Mouse (Mus musculus) midbrain, embryonic 14.5 days (tissue): Measurements from ENCODE around the gene Ltn1. TPM values are rescaled to one million over a fixed set of nuclear protein-coding genes. Genes with fewer than 3 reads are reported as not detected.

Experiments
- ATAC-seq: fragments of 200-750 bp; cut with Nextera tagmentation; 2 replicates; pipeline ENCODE4 v1.8.0; 2017; ENCODE audit warnings: moderate number of reproducible peaks, moderate library complexity; ENCODE audit not compliant: low FRiP score, low TSS enrichment
- DNase-seq: peaks from one replicate; pipeline ENCODE4 v3.0.0-alpha.2; 2015
- H3K27ac ChIP-seq: fragments of 300-500 bp; sonication (generic); replicated peaks from 2 replicates; pipeline ENCODE4 v1.5.1; 2014; ENCODE audit warnings: mild to moderate bottlenecking, low read depth, low read length, moderate library complexity
- H3K27me3 ChIP-seq: fragments of 300-500 bp; sonication (generic); 2 replicates; pipeline ENCODE4 v1.6.1; 2014; ENCODE audit warnings: low read length, control low read depth, mixed read lengths; ENCODE audit not compliant: control insufficient read depth, insufficient read depth
- H3K36me3 ChIP-seq: fragments of 300-500 bp; sonication (generic); 2 replicates; pipeline ENCODE4 v1.6.1; 2014; ENCODE audit warnings: low read length, control low read depth; ENCODE audit not compliant: control insufficient read depth, insufficient read depth
- H3K4me1 ChIP-seq: fragments of 300-500 bp; sonication (generic); 2 replicates; pipeline ENCODE4 v1.6.1; 2014; ENCODE audit warnings: mild to moderate bottlenecking, antibody characterized with exemption, low read length, control low read depth; ENCODE audit not compliant: control insufficient read depth, insufficient read depth
- H3K4me2 ChIP-seq: fragments of 300-500 bp; sonication (generic); 2 replicates; pipeline ENCODE4 v1.6.1; 2014; ENCODE audit warnings: mild to moderate bottlenecking, low read length, moderate library complexity
- H3K4me3 ChIP-seq: fragments of 300-500 bp; sonication (generic); replicated peaks from 2 replicates; pipeline ENCODE4 v1.5.1; 2014; ENCODE audit warnings: low read depth, low read length
- H3K9ac ChIP-seq: fragments of 300-500 bp; sonication (generic); replicated peaks from 2 replicates; pipeline ENCODE4 v1.6.1; 2014; ENCODE audit warnings: mild to moderate bottlenecking, low read length, moderate library complexity
- H3K9me3 ChIP-seq: fragments of 300-500 bp; sonication (generic); 2 replicates; pipeline ENCODE4 v1.6.1; 2016; ENCODE audit warnings: low read length, control low read depth, mixed read lengths; ENCODE audit not compliant: control insufficient read depth
- WGBS: fragments of 180-500 bp; shearing (Covaris S2); extraction: QIAGEN DNeasy Blood & Tissue Kit; methylation state at CpG from one replicate; pipeline ENCODE4 v1.1.7; 2014; 5-methylcytosine and 5-hydroxymethylcytosine counted together
- polyA plus RNA-seq: library from polyadenylated mRNA; unstranded; fragments of >200 nt; fragmentation: Nextera tagmentation; extraction: Ambion mirVana; gene quantifications from 2 replicates; pipeline ENCODE4 v1.2.1, GENCODE M21; 2014

Ltn1 gene
- polyA plus RNA-seq, 1 experiment from 2014 or later, result 35.7 TPM

- ATAC-seq (no peak), DNase-seq (no peak)
- H3K4me3 ChIP-seq, result no peak overlapping the region
- no peak overlapping the region for H3K9ac ChIP-seq
- 96% methylated on average over 7 of the region's 7 CpGs for WGBS
- H3K9me3 ChIP-seq, result no peaks in the 10 kb centered on the region
- H3K27ac ChIP-seq, result no peak overlapping the region
- no peaks in the 10 kb centered on the region for H3K27me3 ChIP-seq
- no peaks in the 10 kb centered on the region for H3K36me3 ChIP-seq
- H3K4me2 ChIP-seq, result no peak overlapping the region
- H3K4me1 ChIP-seq, result peaks cover 3% of the 10 kb centered on the region; the same call in 1 of the 2 replicates
Observed at GRCm38 (mm10) chr16:87434266-87434665, 1.9 kb upstream of the Ltn1 start.

- 96% methylated on average over 8 of the region's 8 CpGs for WGBS
- no peak overlapping the region for H3K9ac ChIP-seq
- ATAC-seq, result no peak
Observed at GRCm38 (mm10) chr16:87427516-87427915, 4.9 kb downstream of the Ltn1 start.

GRCm38 (mm10) chr16:87420662-87421061 is 11.8 kb downstream of the Ltn1 start:
- DNase-seq, result no peak
- no peaks in the 10 kb centered on the region for H3K27me3 ChIP-seq
- no peak overlapping the region for H3K4me3 ChIP-seq
- H3K9me3 ChIP-seq, result peaks cover 12% of the 10 kb centered on the region
- no peak overlapping the region for H3K27ac ChIP-seq
- WGBS, result 98% methylated on average over 8 of the region's 8 CpGs
- peaks cover 95% of the 10 kb centered on the region for H3K36me3 ChIP-seq
- no peak overlapping the region for H3K4me2 ChIP-seq
- ATAC-seq, result no peak
- no peak overlapping the region for H3K9ac ChIP-seq
- H3K4me1 ChIP-seq, result no peaks in the 10 kb centered on the region

More at GRCm38 (mm10) chr16:87427516-87427915, 4.9 kb downstream of the Ltn1 start:
- H3K27ac ChIP-seq, result no peak overlapping the region
- peaks cover 3% of the 10 kb centered on the region; the same call in 1 of the 2 replicates for H3K4me1 ChIP-seq
- H3K9me3 ChIP-seq, result no peaks in the 10 kb centered on the region
- no peak overlapping the region for H3K4me3 ChIP-seq
- H3K4me2 ChIP-seq, result no peak overlapping the region
- DNase-seq, result no peak
- H3K27me3 ChIP-seq, result no peaks in the 10 kb centered on the region
- H3K36me3 ChIP-seq, result peaks cover 44% of the 10 kb centered on the region

GRCm38 (mm10) chr16:87405001-87405400 is 27.4 kb downstream of the Ltn1 start:
- H3K36me3 ChIP-seq, result peaks cover 85% of the 10 kb centered on the region
- H3K4me3 ChIP-seq, result no peak overlapping the region
- no peak overlapping the region for H3K4me2 ChIP-seq
- H3K27ac ChIP-seq, result no peak overlapping the region
- DNase-seq, result no peak
- 85% methylated on average over 3 of the region's 3 CpGs for WGBS
- H3K9ac ChIP-seq, result no peak overlapping the region
- no peaks in the 10 kb centered on the region for H3K27me3 ChIP-seq
- no peak for ATAC-seq
- no peaks in the 10 kb centered on the region for H3K9me3 ChIP-seq
- no peaks in the 10 kb centered on the region for H3K4me1 ChIP-seq

- H3K9ac ChIP-seq, result no peak overlapping the region
- no peak overlapping the region for H3K27ac ChIP-seq
- no peak overlapping the region for H3K4me2 ChIP-seq
- H3K4me3 ChIP-seq, result no peak overlapping the region
- peak; percentile 88 for DNase-seq
- H3K36me3 ChIP-seq, result peaks cover 63% of the 10 kb centered on the region
- 54% methylated on average over 16 of the region's 16 CpGs for WGBS
- H3K9me3 ChIP-seq, result no peaks in the 10 kb centered on the region
- ATAC-seq, result peak; percentile 78
- no peaks in the 10 kb centered on the region for H3K4me1 ChIP-seq
- H3K27me3 ChIP-seq, result no peaks in the 10 kb centered on the region
Observed at GRCm38 (mm10) chr16:87393813-87394548, 38.4 kb downstream of the Ltn1 start.

- no peak for ATAC-seq
- Histone ChIP-seq H3K4me1 (no peaks in the 10 kb centered on the region), H3K27ac (no peak overlapping the region), H3K27me3 (no peaks in the 10 kb centered on the region), H3K9ac (no peak overlapping the region), H3K4me2 (no peak overlapping the region), H3K9me3 (no peaks in the 10 kb centered on the region), H3K4me3 (no peak overlapping the region), H3K36me3 (peaks cover 52% of the 10 kb centered on the region)
- no peak for DNase-seq
- 98% methylated on average over 3 of the region's 3 CpGs for WGBS
Observed at GRCm38 (mm10) chr16:87387444-87387977, 44.9 kb downstream of the Ltn1 start.

GRCm38 (mm10) chr16:87384366-87384765 is 48.0 kb downstream of the Ltn1 start:
- H3K27me3 ChIP-seq, result no peaks in the 10 kb centered on the region
- 94% methylated on average over 2 of the region's 2 CpGs for WGBS
- no peak overlapping the region for H3K4me3 ChIP-seq
- no peaks in the 10 kb centered on the region for H3K9me3 ChIP-seq
- H3K4me1 ChIP-seq, result no peaks in the 10 kb centered on the region
- H3K9ac ChIP-seq, result no peak overlapping the region
- H3K4me2 ChIP-seq, result no peak overlapping the region
- peaks cover 74% of the 10 kb centered on the region for H3K36me3 ChIP-seq
- no peak overlapping the region for H3K27ac ChIP-seq
- no peak for DNase-seq
- ATAC-seq, result no peak

GRCm38 (mm10) chr16:87382996-87383395 is 49.4 kb downstream of the Ltn1 start:
- Histone ChIP-seq H3K4me3 (no peak overlapping the region), H3K27ac (no peak overlapping the region), H3K4me2 (no peak overlapping the region), H3K4me1 (no peaks in the 10 kb centered on the region), H3K27me3 (no peaks in the 10 kb centered on the region), H3K9me3 (no peaks in the 10 kb centered on the region), H3K9ac (no peak overlapping the region), H3K36me3 (peaks cover 69% of the 10 kb centered on the region)
- DNase-seq (no peak), ATAC-seq (no peak)
- 99% methylated on average over 2 of the region's 2 CpGs for WGBS

GRCm38 (mm10) chr16:87366445-87366844 is 66.0 kb downstream of the Ltn1 start:
- no peaks in the 10 kb centered on the region for H3K4me1 ChIP-seq
- 98% methylated on average over 6 of the region's 6 CpGs for WGBS
- no peak for DNase-seq
- no peaks in the 10 kb centered on the region for H3K9me3 ChIP-seq
- H3K4me3 ChIP-seq, result no peak overlapping the region
- no peak overlapping the region for H3K9ac ChIP-seq
- H3K27me3 ChIP-seq, result no peaks in the 10 kb centered on the region
- peaks cover 43% of the 10 kb centered on the region for H3K36me3 ChIP-seq
- no peak for ATAC-seq
- H3K4me2 ChIP-seq, result no peak overlapping the region
- no peak overlapping the region for H3K27ac ChIP-seq
